Mouse (Mus musculus): ENCODE data around the gene Olfr671.

DNA sequence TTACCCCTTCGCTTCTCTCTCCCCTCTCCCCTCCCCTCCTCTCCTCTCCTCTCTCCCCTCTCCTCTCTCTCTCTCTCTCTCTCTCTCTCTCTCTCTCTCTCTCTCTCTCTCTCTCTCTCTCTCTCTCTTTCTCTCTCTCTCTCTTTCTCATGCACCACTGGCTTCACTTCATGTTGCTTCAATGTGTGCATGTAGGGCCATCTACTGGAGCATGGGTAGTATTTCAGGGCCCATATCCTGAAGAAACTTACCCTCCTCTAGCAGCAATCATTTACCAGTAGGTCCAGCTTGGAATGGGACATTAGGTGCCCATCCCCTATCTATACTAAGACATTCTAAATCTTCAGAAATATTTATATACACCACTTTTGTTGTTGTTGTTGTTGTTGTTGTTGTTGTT lies 43.6 kb upstream of the Olfr671 start:
- TF ChIP-seq CTCF (IDR thresholded peaks at IDR 0.05; ENCODE audit: low read depth, low read length) (no peak), POLR2A (IDR thresholded peaks at IDR 0.05; ENCODE audit: insufficient read depth, low read length) (no peak), EP300 (IDR thresholded peaks at IDR 0.05; ENCODE audit: insufficient read depth, low read depth, low read length) (no peak)
